Mouse (Mus musculus): ENCODE data around the gene Nr1h2. TPM values are rescaled to one million over a fixed set of nuclear protein-coding genes. Genes with fewer than 3 reads are reported as not detected.

The Nr1h2 gene
- total RNA-seq (2017), result 180 and 184 TPM in 2 replicates

GRCm38 (mm10) chr7:44553826-44554225 is at the start of gene Nr1h2:
Gene Nr1h2 (minus strand): TSS chr7:44553951.
- ATAC-seq (ENCODE audit: extremely low read depth, insufficient number of reproducible peaks, low FRiP score, poor library complexity, severe bottlenecking), result peak; percentile 85

- no peak for ATAC-seq (ENCODE audit: extremely low read depth, insufficient number of reproducible peaks, low FRiP score, poor library complexity, severe bottlenecking)
Measured at GRCm38 (mm10) chr7:44603186-44603855, 49.6 kb upstream of the Nr1h2 start.

- no peak for ATAC-seq (ENCODE audit: extremely low read depth, insufficient number of reproducible peaks, low FRiP score, poor library complexity, severe bottlenecking)
Measured at GRCm38 (mm10) chr7:44602443-44602842, 48.7 kb upstream of the Nr1h2 start.

- no peak for ATAC-seq (ENCODE audit: extremely low read depth, insufficient number of reproducible peaks, low FRiP score, poor library complexity, severe bottlenecking)
Measured at GRCm38 (mm10) chr7:44601646-44602045, 47.9 kb upstream of the Nr1h2 start.

GRCm38 (mm10) chr7:44600691-44601262 is 47.0 kb upstream of the Nr1h2 start:
- no peak for ATAC-seq (ENCODE audit: extremely low read depth, insufficient number of reproducible peaks, low FRiP score, poor library complexity, severe bottlenecking)

GRCm38 (mm10) chr7:44598336-44598735 is 44.6 kb upstream of the Nr1h2 start:
- no peak for ATAC-seq (ENCODE audit: extremely low read depth, insufficient number of reproducible peaks, low FRiP score, poor library complexity, severe bottlenecking)

GRCm38 (mm10) chr7:44597666-44598065 is 43.9 kb upstream of the Nr1h2 start:
- no peak for ATAC-seq (ENCODE audit: extremely low read depth, insufficient number of reproducible peaks, low FRiP score, poor library complexity, severe bottlenecking)

GRCm38 (mm10) chr7:44596996-44597538 is 43.3 kb upstream of the Nr1h2 start:
- no peak for ATAC-seq (ENCODE audit: extremely low read depth, insufficient number of reproducible peaks, low FRiP score, poor library complexity, severe bottlenecking)

GRCm38 (mm10) chr7:44596051-44596450 is 42.3 kb upstream of the Nr1h2 start:
- no peak for ATAC-seq (ENCODE audit: extremely low read depth, insufficient number of reproducible peaks, low FRiP score, poor library complexity, severe bottlenecking)

GRCm38 (mm10) chr7:44595131-44595561 is 41.4 kb upstream of the Nr1h2 start:
- ATAC-seq (ENCODE audit: extremely low read depth, insufficient number of reproducible peaks, low FRiP score, poor library complexity, severe bottlenecking), result no peak

- no peak for ATAC-seq (ENCODE audit: extremely low read depth, insufficient number of reproducible peaks, low FRiP score, poor library complexity, severe bottlenecking)
Measured at GRCm38 (mm10) chr7:44594291-44594690, 40.5 kb upstream of the Nr1h2 start.

- no peak for ATAC-seq (ENCODE audit: extremely low read depth, insufficient number of reproducible peaks, low FRiP score, poor library complexity, severe bottlenecking)
Measured at GRCm38 (mm10) chr7:44593775-44594174, 40.0 kb upstream of the Nr1h2 start.

GRCm38 (mm10) chr7:44593051-44593450 is 39.3 kb upstream of the Nr1h2 start:
- no peak for ATAC-seq (ENCODE audit: extremely low read depth, insufficient number of reproducible peaks, low FRiP score, poor library complexity, severe bottlenecking)

- no peak for ATAC-seq (ENCODE audit: extremely low read depth, insufficient number of reproducible peaks, low FRiP score, poor library complexity, severe bottlenecking)
Measured at GRCm38 (mm10) chr7:44591348-44592116, 37.8 kb upstream of the Nr1h2 start.

GRCm38 (mm10) chr7:44590402-44591347 is 36.9 kb upstream of the Nr1h2 start, which contains the start of gene Kcnc3:
Gene Kcnc3 (plus strand): TSS chr7:44590664.
- peak; percentile 90 for ATAC-seq (ENCODE audit: extremely low read depth, insufficient number of reproducible peaks, low FRiP score, poor library complexity, severe bottlenecking)

- no peak for ATAC-seq (ENCODE audit: extremely low read depth, insufficient number of reproducible peaks, low FRiP score, poor library complexity, severe bottlenecking)
Measured at GRCm38 (mm10) chr7:44589946-44590345, 36.2 kb upstream of the Nr1h2 start.

GRCm38 (mm10) chr7:44589149-44589548 is 35.4 kb upstream of the Nr1h2 start:
- peak; percentile 27; the same call in 1 of the 2 replicates for ATAC-seq (ENCODE audit: extremely low read depth, insufficient number of reproducible peaks, low FRiP score, poor library complexity, severe bottlenecking)

GRCm38 (mm10) chr7:44588338-44588737 is 34.6 kb upstream of the Nr1h2 start:
- ATAC-seq (ENCODE audit: extremely low read depth, insufficient number of reproducible peaks, low FRiP score, poor library complexity, severe bottlenecking), result no peak

- no peak for ATAC-seq (ENCODE audit: extremely low read depth, insufficient number of reproducible peaks, low FRiP score, poor library complexity, severe bottlenecking)
Measured at GRCm38 (mm10) chr7:44587676-44588075, 33.9 kb upstream of the Nr1h2 start.

Data from neutrophil, adult 5-6 weeks (primary cell).